17 mouse cellular contexts compared by ENCODE assay signal in genomic region chr13:30046504-30047169, GRCm38 (mm10).
DNase-seq lines count a peak whose midpoint lies in the region; ATAC-seq and TF ChIP-seq lines count a peak whose summit lies in the region.
"Had no signal": no experiment of that assay in that cellular context is flagged by ENCODE, and none has a peak within 500 bp of the region (broad histone marks: within the 10 kb centered on the region; RNA-seq: fewer than 3 reads in every experiment).

No protein-coding gene starts in this region.

- intact Hi-C loops in gastrocnemius, postnatal 14 days (cut with DNase I; ENCODE audit: low total_unique reads), result no loop called here

- no peak overlapping the region for H3K9ac ChIP-seq in hindbrain, embryonic 13.5 days
- no peak overlapping the region for H3K9ac ChIP-seq in hindbrain, embryonic 11.5 days (ENCODE audit: low read depth, low read length)
- H3K9ac ChIP-seq in midbrain, embryonic 15.5 days, result no peak overlapping the region
- H3K9ac ChIP-seq in midbrain, embryonic 13.5 days (replicated peaks), result no peak overlapping the region
- H3K9ac ChIP-seq in hindbrain, postnatal 0 days (replicated peaks; ENCODE audit: low read length), result no peak overlapping the region
- H3K9ac ChIP-seq: embryonic facial prominence, embryonic 13.5 days; forebrain, embryonic 12.5 days; heart, embryonic 12.5 days had no signal

- H3K4me1 ChIP-seq in hindbrain, embryonic 13.5 days (replicated peaks), result no peaks in the 10 kb centered on the region
- no peaks in the 10 kb centered on the region for H3K4me1 ChIP-seq in hindbrain, embryonic 11.5 days (replicated peaks; ENCODE audit: control insufficient read depth, insufficient read depth, low read length)
- H3K4me1 ChIP-seq in midbrain, embryonic 15.5 days, result no peaks in the 10 kb centered on the region
- no peaks in the 10 kb centered on the region for H3K4me1 ChIP-seq in midbrain, embryonic 13.5 days (replicated peaks)
- no peaks in the 10 kb centered on the region for H3K4me1 ChIP-seq in hindbrain, postnatal 0 days (ENCODE audit: insufficient read depth, low read length)
- H3K4me1 ChIP-seq: embryonic facial prominence, embryonic 13.5 days; forebrain, embryonic 12.5 days had no signal

- no peaks in the 10 kb centered on the region for H3K27me3 ChIP-seq in hindbrain, embryonic 13.5 days
- no peaks in the 10 kb centered on the region for H3K27me3 ChIP-seq in hindbrain, embryonic 11.5 days (ENCODE audit: control insufficient read depth, insufficient read depth, low read length)
- H3K27me3 ChIP-seq in midbrain, embryonic 15.5 days (replicated peaks), result no peaks in the 10 kb centered on the region
- no peaks in the 10 kb centered on the region for H3K27me3 ChIP-seq in midbrain, embryonic 13.5 days
- no peaks in the 10 kb centered on the region for H3K27me3 ChIP-seq in hindbrain, postnatal 0 days (ENCODE audit: insufficient read depth, low read length)
- H3K27me3 ChIP-seq: embryonic facial prominence, embryonic 13.5 days; forebrain, embryonic 12.5 days; heart, embryonic 12.5 days had no signal

- no peak for TF ChIP-seq CTCF in hindbrain, postnatal 0 days (IDR thresholded peaks at IDR 0.05; ENCODE audit: low read depth)

- 0 out of 2 replicates have a peak, but pooled peaks have one; percentile 54 for ATAC-seq in hindbrain, embryonic 13.5 days (ENCODE audit: low FRiP score)
- ATAC-seq in hindbrain, embryonic 11.5 days (ENCODE audit: low FRiP score), result no peak
- 0 out of 2 replicates have a peak, but pooled peaks have one; percentile 48 for ATAC-seq in midbrain, embryonic 15.5 days (replicated peaks)
- no peak for ATAC-seq in midbrain, embryonic 13.5 days
- 0 out of 2 replicates have a peak, but pooled peaks have one; percentile 60 for ATAC-seq in hindbrain, postnatal 0 days
- ATAC-seq: intestine, embryonic 16.5 days had no signal

- WGBS in hindbrain, embryonic 13.5 days, result 87% methylated on average over 5 of the region's 5 CpGs
- 90% methylated on average over 5 of the region's 5 CpGs for WGBS in hindbrain, embryonic 11.5 days
- WGBS in midbrain, embryonic 15.5 days, result 88% methylated on average over 5 of the region's 5 CpGs
- WGBS in midbrain, embryonic 13.5 days, result 85% methylated on average over 5 of the region's 5 CpGs
- WGBS in hindbrain, postnatal 0 days, result 79% methylated on average over 5 of the region's 5 CpGs

- H3K4me3 ChIP-seq in hindbrain, embryonic 13.5 days, result no peak overlapping the region
- no peak overlapping the region for H3K4me3 ChIP-seq in hindbrain, embryonic 11.5 days (ENCODE audit: low read depth, low read length)
- H3K4me3 ChIP-seq in midbrain, embryonic 15.5 days, result no peak overlapping the region
- H3K4me3 ChIP-seq in midbrain, embryonic 13.5 days (replicated peaks), result no peak overlapping the region
- H3K4me3 ChIP-seq in hindbrain, postnatal 0 days (ENCODE audit: low read length), result no peak overlapping the region
- H3K4me3 ChIP-seq: embryonic facial prominence, embryonic 13.5 days; forebrain, embryonic 12.5 days; heart, embryonic 12.5 days had no signal

- no peaks in the 10 kb centered on the region for H3K9me3 ChIP-seq in hindbrain, embryonic 13.5 days
- H3K9me3 ChIP-seq in hindbrain, embryonic 11.5 days (ENCODE audit: control insufficient read depth, low read length), result no peaks in the 10 kb centered on the region
- no peaks in the 10 kb centered on the region for H3K9me3 ChIP-seq in midbrain, embryonic 15.5 days
- no peaks in the 10 kb centered on the region for H3K9me3 ChIP-seq in midbrain, embryonic 13.5 days
- no peaks in the 10 kb centered on the region for H3K9me3 ChIP-seq in hindbrain, postnatal 0 days (ENCODE audit: low read length)
- H3K9me3 ChIP-seq: embryonic facial prominence, embryonic 13.5 days; forebrain, embryonic 12.5 days; heart, embryonic 12.5 days had no signal

- H3K36me3 ChIP-seq in hindbrain, embryonic 13.5 days, result no peaks in the 10 kb centered on the region
- no peaks in the 10 kb centered on the region for H3K36me3 ChIP-seq in hindbrain, embryonic 11.5 days (ENCODE audit: control insufficient read depth, insufficient read depth, low read length)
- H3K36me3 ChIP-seq in midbrain, embryonic 15.5 days (replicated peaks), result no peaks in the 10 kb centered on the region
- H3K36me3 ChIP-seq in midbrain, embryonic 13.5 days, result no peaks in the 10 kb centered on the region
- H3K36me3 ChIP-seq in hindbrain, postnatal 0 days (ENCODE audit: insufficient read depth, low read length), result no peaks in the 10 kb centered on the region
- H3K36me3 ChIP-seq: embryonic facial prominence, embryonic 13.5 days; forebrain, embryonic 12.5 days; heart, embryonic 12.5 days had no signal

- no peak for DNase-seq in hindbrain, embryonic 11.5 days (ENCODE audit: low spot score)
- no peak for DNase-seq in hindbrain, postnatal 0 days (ENCODE audit: low spot score)
- no peak for DNase-seq in gastrocnemius, postnatal 14 days
- DNase-seq: adrenal gland, adult 2 months; adrenal gland, postnatal 25 days; cerebellum, adult 18-20 months; cerebellum, adult 9-11 months; cerebellum, postnatal 36 days; gastrocnemius, postnatal 10 days; heart, postnatal 36 days had no signal

- no peak overlapping the region for H3K27ac ChIP-seq in hindbrain, embryonic 13.5 days
- H3K27ac ChIP-seq in hindbrain, embryonic 11.5 days (ENCODE audit: low read depth, low read length), result no peak overlapping the region
- no peak overlapping the region for H3K27ac ChIP-seq in midbrain, embryonic 15.5 days
- H3K27ac ChIP-seq in midbrain, embryonic 13.5 days, result no peak overlapping the region
- no peak overlapping the region for H3K27ac ChIP-seq in hindbrain, postnatal 0 days
- H3K27ac ChIP-seq: embryonic facial prominence, embryonic 13.5 days; forebrain, embryonic 12.5 days had no signal

- H3K4me2 ChIP-seq in hindbrain, embryonic 13.5 days, result 0 out of 2 replicates have a peak overlapping the region, but pooled peaks have one; percentile 1
- H3K4me2 ChIP-seq in hindbrain, embryonic 11.5 days (replicated peaks; ENCODE audit: low read depth, low read length), result no peak overlapping the region
- peak overlapping the region; percentile 14; the same call in 1 of the 2 replicates for H3K4me2 ChIP-seq in midbrain, embryonic 15.5 days
- no peak overlapping the region for H3K4me2 ChIP-seq in midbrain, embryonic 13.5 days (replicated peaks)
- H3K4me2 ChIP-seq in hindbrain, postnatal 0 days (ENCODE audit: low read depth, low read length), result no peak overlapping the region
- H3K4me2 ChIP-seq: embryonic facial prominence, embryonic 13.5 days; forebrain, embryonic 12.5 days; heart, embryonic 12.5 days had no signal

Comparison
In these comparisons a context has a peak if more than half of its experiments do, and no peak if none do; other contexts are left out.
1. ATAC-seq: peak in hindbrain, embryonic 13.5 days (single experiment), midbrain, embryonic 15.5 days (single experiment) and hindbrain, postnatal 0 days (single experiment); none in hindbrain, embryonic 11.5 days (single experiment) and midbrain, embryonic 13.5 days (single experiment).
2. H3K4me2 ChIP-seq: peak in hindbrain, embryonic 13.5 days (single experiment) and midbrain, embryonic 15.5 days (single experiment); none in hindbrain, embryonic 11.5 days (single experiment), midbrain, embryonic 13.5 days (single experiment) and hindbrain, postnatal 0 days (single experiment).